Mouse (Mus musculus) urinary bladder, postnatal 14 days (tissue): ENCODE results near the gene Rxfp2.

Source experiments
- DNase-seq: peaks from one replicate; pipeline ENCODE4 v3.0.0; 2021; ENCODE audit warnings: low spot score

Rxfp2 gene

DNA sequence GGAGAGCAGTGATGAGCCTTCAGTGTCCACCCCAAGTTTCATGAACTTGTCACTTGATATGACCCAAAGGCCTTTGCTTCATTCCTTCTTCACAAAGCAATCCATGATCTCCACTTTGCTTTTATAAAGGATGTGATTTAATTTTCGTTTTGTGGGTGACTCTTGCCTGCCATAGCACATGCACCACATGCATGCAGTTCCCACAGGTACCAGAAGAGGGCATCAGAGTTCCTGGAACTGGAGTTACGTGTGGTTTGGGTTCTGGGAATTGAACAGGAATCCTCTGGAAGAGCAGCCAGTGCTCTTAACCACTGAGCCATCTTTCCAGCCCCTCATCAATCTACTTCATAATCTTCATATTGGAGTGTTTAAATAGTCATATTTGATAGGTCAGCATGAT is 26.1 kb downstream of the Rxfp2 start:
- no peak for DNase-seq

DNA sequence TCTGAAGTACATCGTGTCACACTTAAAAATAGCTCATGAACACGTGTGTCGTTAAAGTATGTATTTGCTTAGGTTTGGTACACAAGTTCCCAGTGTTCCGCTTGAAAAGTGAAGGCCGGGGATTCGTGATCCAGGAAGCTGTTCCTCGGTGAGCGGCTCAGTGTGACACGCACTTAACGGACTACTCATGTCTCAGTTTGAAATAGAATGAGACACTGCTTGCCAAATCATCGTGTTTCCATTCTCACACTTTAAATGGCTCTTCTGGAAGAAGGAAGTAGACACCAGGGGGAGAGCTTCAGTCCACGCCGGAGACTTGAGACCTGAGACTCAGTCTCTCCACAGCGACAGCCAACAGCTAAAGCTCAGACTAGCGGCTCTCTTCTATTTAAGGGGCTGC is 28.0 kb downstream of the Rxfp2 start:
- no peak for DNase-seq

DNA sequence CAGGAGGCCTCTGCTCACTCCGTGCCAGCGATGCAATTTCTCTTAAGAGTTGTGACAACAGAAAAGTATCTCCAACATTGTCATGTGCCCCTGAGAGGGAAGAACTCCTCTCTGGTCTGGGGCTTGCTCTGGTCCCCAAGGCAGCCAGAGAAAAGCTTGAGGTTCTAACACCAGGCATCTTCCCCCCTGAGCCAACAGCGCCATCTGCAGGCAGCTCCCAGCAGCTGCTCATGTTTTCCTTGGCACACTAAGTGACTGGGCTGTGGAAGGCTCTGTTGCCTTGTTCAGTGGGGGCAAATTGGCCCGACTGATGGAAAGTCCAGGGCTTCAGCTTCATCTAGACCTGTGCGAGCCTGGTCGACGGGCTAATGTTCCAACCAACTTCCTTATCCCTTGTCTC is 31.5 kb downstream of the Rxfp2 start:
- DNase-seq: no peak

- DNase-seq: peak; percentile 23
Observed at GRCm38 (mm10) chr5:150051828-150052227, 33.4 kb downstream of the Rxfp2 start.

DNA sequence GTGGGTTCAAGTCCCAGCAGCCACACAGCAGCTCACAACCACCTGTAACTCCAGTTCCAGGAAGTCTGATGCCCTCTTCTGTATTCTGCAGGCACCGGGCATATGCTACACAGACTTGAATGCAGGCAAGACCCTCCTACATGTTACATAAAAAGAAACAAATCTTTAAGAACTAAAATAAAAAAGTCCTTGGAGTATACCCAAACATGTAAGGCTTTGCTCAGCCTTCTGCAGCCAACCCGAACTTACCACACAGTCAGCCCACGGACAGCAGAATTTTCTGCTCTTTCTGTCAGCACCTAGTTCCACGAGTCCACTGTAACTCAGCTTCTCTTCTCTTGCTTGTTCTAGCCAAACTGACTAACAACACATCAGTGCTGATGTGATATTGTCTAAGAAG is 34.8 kb downstream of the Rxfp2 start:
- DNase-seq: no peak

DNA sequence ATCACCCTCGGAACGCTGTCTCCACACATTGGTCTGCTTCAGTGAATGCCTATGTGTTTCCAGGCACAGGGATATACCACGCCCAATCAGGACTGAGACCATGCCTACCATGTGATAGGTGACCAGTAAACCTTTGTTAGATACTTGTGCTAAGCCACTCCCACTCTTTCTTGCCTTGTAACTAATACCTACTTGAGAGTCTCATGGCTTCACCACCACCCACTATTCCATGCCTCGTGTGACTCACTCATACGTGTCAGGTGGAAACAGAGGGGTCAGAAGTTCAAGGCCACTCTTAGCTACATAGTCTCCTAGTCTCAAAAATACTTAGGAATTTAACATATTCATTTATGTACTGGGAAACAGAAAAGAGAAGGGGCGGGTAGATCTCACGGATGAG is 35.5 kb downstream of the Rxfp2 start:
- no peak for DNase-seq

DNA sequence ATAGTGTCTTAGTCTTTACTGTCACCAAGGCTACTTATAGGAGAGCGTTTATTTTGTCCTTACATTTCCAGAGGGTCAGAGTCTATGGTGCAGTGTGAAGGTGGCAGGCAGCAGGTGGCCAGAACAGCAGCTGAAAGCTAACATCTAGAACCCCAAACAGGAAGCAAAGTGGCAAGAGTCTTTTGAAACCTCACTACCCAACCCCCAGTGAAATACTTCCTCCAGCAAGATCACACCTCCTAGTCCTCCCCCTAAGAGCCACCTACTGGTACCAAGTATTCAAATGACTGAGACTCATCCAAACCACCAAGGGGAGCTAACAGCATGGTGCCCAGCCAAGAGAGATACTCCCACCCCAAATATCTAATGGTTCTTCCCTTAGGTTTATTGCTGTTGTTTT is 36.8 kb downstream of the Rxfp2 start:
- DNase-seq: no peak

- no peak for DNase-seq
Observed at GRCm38 (mm10) chr5:150056056-150056455, 37.6 kb downstream of the Rxfp2 start.

DNA sequence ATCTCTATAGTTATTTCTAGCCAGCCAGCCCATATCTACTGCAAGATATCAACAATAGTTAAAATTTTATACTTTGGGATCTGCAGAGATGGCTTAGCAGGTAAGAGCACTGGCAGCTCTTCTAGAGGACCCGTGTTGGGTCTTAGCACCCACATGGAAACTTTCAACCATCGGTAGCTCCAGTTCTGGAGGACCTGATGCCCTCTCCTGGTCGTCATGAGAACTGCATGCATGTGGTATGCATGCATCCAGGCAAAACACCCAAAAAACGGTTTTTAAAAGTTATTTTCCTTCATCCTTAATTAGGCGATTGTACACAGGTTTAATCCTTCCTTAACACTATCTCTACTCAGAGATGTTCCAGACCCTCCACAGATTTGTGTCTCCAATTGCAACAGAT is 40.4 kb downstream of the Rxfp2 start:
- DNase-seq: no peak

- no peak for DNase-seq
Observed at GRCm38 (mm10) chr5:150059466-150059865, 41.0 kb downstream of the Rxfp2 start.

DNA sequence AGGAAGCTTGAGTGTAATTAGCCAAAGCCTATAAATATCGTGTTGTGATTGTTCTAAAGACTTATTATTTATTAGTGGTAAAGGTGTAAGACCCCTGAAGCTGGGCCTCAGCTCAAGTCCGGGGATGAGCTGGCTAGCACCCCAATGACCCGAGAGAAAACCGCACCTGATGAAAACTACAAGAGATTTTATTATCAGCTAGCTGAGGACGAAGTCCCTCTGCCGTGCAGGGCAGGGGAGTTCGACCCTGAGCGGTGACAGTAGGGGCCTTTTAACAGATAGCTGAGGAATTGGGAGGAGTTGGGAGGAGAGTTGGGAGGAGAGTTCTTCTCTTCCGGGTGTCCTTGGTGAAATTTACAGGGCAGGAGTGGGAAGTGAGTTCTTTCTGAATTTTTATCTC is 42.6 kb downstream of the Rxfp2 start:
- DNase-seq: no peak

- no peak for DNase-seq
Observed at GRCm38 (mm10) chr5:150064286-150064685, 45.8 kb downstream of the Rxfp2 start.

DNA sequence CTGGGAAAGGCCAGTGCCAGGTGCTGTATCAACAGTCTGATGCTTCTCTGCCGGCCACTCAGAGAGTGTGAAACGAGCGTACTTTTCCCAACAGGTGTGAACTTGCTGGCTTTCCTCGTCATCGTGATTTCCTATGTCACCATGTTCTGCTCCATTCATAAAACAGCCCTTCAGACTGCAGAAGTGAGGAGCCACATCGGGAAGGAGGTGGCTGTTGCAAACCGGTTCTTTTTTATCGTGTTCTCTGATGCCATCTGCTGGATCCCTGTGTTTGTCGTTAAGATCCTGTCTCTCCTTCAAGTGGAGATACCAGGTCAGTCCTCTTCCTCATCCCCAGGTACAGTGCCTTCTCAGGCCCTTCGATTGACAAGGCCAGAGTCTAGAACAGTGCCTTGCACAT is 51.6 kb downstream of the Rxfp2 start:
- DNase-seq: no peak

GRCm38 (mm10) chr5:150071738-150072137 is 53.3 kb downstream of the Rxfp2 start:
- no peak for DNase-seq

DNA sequence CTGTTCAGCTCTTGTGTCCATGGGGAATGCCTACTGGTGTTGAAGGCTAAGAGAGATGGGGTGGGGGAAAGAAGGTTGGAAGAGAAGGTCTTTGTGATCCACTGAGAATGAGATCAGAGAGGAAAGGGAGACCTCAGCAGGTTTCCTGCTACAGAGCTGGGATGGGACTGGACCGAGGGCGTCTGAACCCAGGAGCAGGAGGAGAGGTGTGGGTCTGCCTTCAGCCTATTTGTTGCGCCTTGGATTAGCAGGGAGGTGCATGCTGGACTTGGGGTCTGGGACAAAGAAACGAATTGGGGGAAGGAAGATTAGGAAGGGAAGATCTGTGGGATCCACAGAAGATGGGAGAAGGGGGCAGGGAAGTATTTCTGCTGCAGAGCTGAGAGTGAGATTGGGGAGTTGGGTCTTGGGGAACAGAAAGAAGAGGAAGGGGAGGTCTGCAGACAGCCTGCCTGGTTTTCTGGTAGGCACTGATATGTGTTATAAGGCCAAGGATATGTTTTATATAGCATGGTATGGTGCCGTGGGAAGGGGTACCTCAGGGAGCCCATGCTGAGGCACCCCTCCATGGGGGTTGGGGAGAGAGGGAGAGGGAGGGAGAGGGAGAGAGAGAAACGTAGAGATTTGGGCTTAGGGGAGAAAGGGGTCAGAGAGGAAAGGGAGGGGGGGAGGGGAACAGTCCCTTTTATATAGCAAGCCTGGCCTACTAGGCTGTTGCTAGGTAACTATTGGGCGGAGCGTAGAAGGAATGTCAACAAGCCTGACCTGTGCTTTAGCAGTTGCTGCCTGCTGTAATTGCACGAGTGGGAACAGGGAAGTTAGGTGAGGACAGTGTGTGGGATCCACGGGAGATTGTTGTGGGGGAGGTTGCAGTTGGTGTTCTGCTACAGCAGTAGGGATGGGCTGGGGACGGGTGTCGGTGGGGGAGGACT is 61.7 kb downstream of the Rxfp2 start:
- no peak for DNase-seq

- DNase-seq: no peak
Observed at GRCm38 (mm10) chr5:150082696-150083095, 64.2 kb downstream of the Rxfp2 start.

- DNase-seq: no peak
Observed at GRCm38 (mm10) chr5:150083190-150083589, 64.7 kb downstream of the Rxfp2 start.

DNA sequence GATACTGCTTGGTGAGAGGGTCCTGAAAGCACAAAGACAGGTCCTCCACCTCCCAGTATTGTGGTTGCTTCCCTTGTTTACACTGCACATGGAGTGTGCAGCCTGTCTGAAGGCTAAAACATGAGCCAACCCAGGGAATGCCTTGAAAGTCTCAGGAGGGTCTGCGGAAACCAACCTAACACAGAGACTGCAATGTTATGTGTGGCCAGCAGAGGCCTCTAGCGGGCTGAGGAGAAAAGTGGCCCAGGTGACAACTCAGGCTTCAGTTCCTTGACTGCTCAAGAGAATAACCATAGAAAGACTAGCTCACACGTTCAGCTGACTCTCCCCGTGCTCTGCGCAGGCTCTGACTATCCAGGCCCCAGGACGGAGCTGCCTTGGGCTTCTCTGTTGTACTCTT is 79.1 kb downstream of the Rxfp2 start:
- DNase-seq: peak; percentile 40

DNA sequence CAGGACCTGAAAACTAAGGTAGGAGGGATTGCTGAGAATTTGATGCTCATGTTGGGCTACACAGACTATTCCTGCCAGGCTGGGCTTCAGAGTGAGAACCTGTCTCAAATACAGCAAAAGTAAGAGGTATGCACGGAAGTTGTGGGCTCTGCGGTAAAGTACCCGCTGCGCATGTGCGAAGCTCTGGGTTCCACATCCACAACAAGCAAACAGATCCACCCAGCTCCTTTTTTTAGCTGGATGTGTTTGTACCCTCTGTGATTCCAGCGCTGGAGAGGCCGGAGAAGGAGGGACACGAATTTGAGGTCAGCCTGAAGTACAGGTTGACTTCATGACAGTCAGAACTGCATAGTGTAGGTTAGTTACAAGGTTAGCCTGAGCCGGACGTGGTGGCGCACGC is 80.3 kb downstream of the Rxfp2 start:
- DNase-seq: no peak

GRCm38 (mm10) chr5:150101789-150102188 is 83.3 kb downstream of the Rxfp2 start:
- no peak for DNase-seq

DNA sequence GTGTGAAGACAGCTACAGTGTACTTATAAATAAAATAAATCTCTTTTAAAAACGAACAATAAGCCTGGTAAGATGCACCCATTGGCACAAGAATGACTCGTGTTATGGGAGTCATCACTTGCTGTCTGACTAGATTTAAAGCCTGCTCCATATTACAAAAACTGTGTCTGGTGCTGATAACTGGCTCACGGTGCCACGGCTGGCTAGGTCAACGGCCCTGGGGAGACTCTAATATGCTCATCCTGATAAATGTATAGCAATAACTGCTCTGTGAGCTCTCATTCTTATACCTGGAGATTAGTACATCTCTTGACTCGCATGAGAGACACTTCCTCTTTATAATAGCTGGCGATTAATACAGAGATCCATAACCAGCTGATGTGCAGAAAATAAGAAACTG is 87.9 kb downstream of the Rxfp2 start:
- DNase-seq: no peak

GRCm38 (mm10) chr5:150111236-150111635 is 92.8 kb downstream of the Rxfp2 start:
- no peak for DNase-seq

GRCm38 (mm10) chr5:150114007-150114406 is 95.5 kb downstream of the Rxfp2 start:
- DNase-seq: peak; percentile 26

GRCm38 (mm10) chr5:150114778-150115177 is 96.3 kb downstream of the Rxfp2 start:
- no peak for DNase-seq
